Mouse (Mus musculus): ENCODE data around the gene Fosl2.

The Fosl2 gene

DNA sequence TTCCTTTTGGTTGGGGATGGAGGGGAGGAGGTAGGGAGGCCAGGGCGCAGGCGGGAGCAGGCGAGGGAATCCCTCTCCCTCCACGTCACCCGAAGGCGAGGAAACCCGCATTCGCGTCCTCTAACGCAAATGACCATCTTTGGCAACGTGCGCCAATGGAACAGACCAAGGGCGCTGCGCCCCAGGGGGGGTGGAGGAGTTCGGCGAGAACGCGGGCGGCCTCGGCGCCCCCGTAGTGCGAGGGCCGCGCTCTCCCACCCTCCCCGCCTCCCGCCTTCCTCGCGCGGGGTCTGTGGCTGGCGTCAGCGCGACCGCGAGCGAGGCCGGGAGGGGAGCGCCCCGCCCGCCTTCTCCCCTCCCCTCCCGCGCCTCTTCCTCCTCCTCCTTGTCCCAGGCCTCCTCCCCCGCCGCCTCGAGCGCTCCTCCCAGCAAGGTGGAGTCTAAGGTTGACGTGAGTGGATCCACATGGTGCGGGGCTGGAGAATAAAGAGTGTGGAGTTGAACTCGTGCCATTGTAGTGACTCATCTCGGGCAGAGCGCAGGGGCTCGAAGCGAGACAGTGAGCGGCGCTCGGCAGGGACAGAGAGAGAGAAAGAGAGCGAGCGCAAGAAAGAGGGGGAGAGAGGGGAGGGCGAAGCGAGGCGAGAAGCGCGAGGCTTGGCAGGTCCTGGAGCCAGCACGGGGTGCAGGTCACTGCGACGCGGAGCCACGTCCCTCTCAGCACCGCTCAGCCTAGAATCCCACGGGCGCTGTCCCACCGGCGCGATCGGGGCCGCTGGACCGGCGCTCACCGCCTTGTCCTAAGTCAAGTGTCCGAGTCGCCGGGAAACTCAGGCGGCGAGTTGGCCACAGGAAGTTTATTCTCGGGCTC, at the start of gene Fosl2:
TSS of gene Fosl2 (plus strand) at position 466 of the 871 bp plus-strand sequence.
- peak; percentile 90 to 93 for DNase-seq (ENCODE audit: low spot score in 2 of 2)

DNA sequence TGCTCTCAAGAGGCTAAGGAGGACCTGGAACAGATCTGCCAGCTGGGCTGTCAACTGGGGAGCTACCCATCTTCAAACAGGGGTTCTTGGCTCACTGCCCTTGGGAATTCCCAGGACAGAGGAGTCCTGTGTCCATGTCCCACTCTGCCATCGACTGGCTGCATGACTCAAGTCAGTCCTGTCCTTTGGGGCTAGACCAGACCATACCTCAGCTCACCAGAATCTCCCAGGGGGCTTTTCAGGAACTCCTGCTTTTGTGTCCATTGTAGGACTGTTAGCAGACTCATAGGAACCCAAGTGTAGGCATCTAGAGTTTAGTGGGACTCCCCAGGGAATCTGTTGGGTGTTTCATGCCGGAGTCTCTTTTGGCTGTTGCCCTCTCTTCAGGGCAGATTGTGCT, 49.6 kb upstream of the Fosl2 start:
- no peak for DNase-seq (ENCODE audit: low spot score in 2 of 2)

GRCm38 (mm10) chr5:32086526-32087090, 49.0 kb upstream of the Fosl2 start:
- no peak for DNase-seq (ENCODE audit: low spot score in 2 of 2)

DNA sequence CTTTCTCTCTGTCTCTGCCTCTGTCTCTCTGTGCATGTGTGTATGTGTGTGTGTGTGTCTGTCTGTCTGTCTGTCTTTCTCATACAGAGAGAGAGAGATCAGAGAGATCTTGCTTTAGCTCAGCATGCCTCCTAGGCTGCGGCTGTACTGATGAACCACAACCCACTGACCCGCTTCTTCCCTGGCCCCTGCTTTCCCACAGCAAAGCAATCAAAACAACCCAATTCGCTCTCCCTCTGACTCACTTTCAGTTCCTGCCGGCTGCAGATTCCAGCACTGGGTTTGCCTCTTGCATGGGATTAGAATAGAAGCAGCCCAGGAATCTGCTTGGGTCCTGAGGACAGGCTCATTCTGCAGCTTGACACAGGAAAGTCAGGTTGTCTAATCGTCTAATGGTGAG, 46.1 kb upstream of the Fosl2 start:
- no peak for DNase-seq (ENCODE audit: low spot score in 2 of 2)

GRCm38 (mm10) chr5:32092281-32092680, 43.3 kb upstream of the Fosl2 start:
- no peak for DNase-seq (ENCODE audit: low spot score in 2 of 2)

DNA sequence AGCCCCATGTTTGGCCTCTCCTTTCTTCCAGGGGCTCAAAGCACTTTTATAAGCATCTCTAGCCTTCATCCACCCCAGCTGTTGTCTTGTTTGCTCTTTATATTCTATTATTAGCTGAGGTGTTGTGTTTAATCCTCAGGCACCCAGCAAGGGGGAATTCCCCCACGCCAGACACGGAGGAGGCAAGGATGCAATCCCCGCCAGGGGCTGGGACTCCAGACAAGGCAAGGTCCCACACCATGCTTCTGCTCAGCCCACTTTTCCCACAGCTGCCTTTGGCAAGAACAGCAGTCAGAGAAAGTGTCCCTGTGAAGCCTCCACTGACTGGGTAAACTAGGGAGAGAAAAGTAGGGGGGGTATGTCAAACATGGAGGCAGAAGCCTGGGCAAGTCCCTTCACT, 36.9 kb upstream of the Fosl2 start:
- DNase-seq (ENCODE audit: low spot score in 2 of 2) = no peak

GRCm38 (mm10) chr5:32102484-32102883, 33.1 kb upstream of the Fosl2 start:
- peak in 1 of 2 experiments; percentile 25 for DNase-seq (ENCODE audit: low spot score in 2 of 2)

- no peak for DNase-seq (ENCODE audit: low spot score in 2 of 2)
Observed at GRCm38 (mm10) chr5:32102971-32103431, 32.6 kb upstream of the Fosl2 start.

DNA sequence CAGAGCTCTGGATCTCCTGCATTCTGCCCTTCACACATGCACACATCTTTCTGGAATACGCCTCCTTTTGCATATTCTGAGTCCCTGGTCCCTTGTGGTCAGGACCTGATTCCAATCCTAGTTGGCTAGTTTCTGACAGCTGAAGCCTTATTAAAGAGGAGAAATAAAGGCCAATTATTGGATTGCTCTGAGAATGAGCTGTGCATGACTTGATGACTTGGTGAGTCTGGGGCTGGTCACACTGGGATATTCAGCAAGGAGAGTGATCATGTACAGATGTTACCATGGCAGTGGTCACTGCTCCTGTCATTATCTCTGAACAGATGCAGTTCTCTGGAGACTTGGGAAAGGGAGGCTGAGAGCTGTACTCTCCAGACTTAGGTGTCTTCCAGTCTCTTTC, 32.1 kb upstream of the Fosl2 start:
- DNase-seq (ENCODE audit: low spot score in 2 of 2) = no peak

DNA sequence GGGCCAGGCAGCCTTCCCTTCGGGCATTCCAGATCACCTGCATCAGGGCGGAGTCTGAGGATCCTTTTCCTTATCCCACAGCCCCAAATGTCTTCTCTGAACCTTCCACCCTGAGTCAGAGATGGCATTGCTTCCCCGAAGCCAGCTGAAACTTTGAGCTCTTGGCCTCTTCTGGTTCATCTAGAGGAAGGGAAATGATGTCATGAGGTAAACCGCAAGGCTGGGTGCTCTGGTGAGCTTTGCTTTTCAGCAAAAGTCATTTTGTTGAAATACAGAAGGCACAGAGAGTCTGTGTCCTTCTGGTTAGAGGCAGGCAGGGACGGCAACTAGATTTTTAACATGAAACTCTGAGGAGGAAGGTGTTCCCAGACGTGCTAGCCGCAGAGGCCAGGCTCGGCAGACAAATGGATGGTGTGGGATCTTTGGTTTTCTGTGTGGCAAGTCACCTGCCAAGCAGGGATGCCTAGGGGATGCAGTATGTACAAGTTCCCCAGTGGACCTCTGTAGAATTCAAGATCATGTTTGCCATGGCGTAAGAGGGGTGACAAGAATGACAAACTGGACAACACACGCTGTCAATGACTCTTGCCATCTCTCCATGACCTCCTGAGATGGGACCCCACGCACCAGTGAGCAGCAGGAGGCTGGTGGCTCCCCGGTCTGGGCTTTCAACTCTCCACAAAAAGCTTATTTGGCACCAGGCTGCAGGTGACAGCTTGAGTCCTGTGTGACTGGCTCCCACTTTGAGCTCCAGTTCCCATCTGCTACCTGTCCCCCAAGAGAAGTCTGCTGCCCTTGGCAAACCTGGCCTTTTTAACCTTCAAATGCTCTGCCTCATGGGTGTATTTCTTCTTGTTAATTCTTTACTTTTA, 31.2 kb upstream of the Fosl2 start:
- no peak for DNase-seq (ENCODE audit: low spot score in 2 of 2)

DNA sequence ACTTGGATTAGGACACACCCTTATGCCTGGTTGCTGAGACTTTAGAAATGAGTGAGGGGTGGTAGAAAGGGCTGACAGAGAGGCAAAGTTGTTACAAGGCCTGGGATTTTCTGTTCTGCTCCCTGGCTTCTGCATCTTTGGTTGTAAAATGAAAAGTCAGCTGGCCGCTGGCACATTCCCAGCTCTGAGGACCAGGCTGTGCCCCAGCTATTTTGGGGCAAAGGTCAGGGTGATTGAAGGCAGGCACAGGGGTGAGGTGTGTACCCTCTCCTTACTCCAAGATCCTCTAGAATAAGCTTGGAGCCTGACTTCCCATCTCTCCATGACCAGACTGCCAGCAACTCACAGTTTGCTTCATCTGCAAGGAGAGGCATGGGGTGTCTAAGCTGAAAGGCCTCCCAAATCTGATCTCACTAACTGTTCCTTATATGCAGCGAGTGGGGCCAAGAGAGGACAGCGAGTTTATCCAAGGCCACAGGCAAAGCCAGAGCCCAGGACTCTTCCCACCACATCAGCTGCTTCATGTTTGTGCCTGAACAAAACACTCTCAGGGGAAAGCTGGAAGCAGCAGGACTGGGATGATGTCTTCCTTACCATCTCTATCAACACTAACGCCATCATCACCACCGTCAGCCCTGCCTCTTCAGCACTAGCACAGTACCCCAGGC, 29.0 kb upstream of the Fosl2 start:
- no peak for DNase-seq (ENCODE audit: low spot score in 2 of 2)

GRCm38 (mm10) chr5:32110651-32111050, 24.9 kb upstream of the Fosl2 start:
- no peak for DNase-seq (ENCODE audit: low spot score in 2 of 2)

DNA sequence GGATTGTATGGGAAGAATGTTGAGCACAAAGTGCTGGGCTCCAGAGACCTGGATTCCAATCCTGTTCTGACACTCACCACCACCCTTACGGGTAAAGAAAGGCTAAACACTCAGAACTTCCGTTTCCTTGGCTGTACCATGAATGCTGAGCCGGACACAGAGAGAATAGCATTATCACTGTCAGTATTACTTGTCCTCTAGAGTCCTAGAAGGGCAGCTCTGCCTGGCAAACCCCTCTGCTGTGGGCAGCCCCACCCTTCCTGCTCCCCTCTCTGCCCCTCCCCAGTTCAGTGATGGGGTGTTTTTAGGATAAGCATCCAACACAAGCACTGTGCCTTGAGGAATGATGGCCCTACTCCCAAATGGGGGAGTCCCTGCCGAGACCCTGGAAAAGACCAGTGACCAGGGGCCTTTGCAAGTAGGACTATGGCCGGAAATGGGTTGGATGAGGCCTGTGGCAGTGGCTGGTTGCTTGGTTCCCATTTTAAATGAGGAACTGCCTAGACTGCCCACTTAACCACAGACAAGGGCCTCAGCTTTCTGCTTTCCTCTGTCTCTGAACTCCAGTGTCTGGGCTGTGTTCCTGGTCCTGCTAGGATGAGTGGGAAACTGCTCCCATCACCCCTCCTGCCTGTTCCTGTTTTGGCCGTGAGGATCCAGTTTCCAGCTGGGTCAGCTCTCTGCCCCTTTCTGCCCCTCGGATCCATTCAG, 23.2 kb upstream of the Fosl2 start:
- no peak for DNase-seq (ENCODE audit: low spot score in 2 of 2)

DNA sequence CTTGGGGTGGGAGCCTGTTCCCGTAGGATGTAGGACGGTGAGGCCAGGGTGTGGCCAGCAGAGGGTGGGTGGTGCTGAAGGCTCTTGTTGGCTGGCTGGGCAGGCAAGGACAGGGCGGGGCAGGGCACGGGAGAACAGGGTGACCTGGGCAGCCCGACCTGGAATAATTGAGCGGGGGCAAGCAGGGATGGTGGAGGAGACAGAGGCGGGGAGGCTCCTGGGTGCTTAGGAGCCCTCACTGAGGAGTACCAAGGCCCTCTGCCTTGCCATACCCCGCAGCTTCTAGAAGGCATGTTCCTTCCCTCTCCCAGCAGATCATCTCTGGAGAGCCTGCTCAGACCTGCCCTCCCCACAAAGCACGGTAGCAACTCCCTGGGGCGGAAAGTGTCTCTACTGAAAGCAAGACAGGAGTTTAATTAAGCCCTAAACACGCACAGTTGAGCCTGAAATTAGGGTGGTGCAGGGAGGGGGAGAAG, 14.7 kb upstream of the Fosl2 start:
- DNase-seq (ENCODE audit: low spot score in 2 of 2) = no peak

- no peak for DNase-seq (ENCODE audit: low spot score in 2 of 2)
Observed at GRCm38 (mm10) chr5:32121936-32122335, 13.7 kb upstream of the Fosl2 start.

- no peak for DNase-seq (ENCODE audit: low spot score in 2 of 2)
Observed at GRCm38 (mm10) chr5:32122363-32122762, 13.2 kb upstream of the Fosl2 start.

DNA sequence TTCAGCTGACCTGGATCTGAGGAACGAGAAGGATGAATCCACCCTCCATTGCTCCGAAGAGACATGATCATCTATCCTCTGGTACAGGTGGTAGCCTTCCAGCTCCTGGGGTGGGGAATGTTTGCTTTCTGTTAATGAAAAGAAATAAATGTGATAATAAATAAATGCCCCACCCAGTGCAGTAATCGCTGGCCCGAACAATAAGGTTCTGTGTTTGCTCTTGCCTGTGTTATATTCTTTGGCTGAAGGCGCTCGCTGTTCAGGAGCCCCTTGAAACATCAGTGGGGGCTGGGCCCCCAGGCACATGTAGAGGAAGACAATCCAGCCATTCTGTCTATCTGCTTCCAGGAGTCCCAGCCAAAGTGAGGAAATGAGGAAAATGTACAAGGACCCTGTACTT, 10.6 kb upstream of the Fosl2 start:
- DNase-seq (ENCODE audit: low spot score in 2 of 2) = no peak

GRCm38 (mm10) chr5:32127226-32127625, 8.4 kb upstream of the Fosl2 start:
- DNase-seq (ENCODE audit: low spot score in 2 of 2) = no peak

DNA sequence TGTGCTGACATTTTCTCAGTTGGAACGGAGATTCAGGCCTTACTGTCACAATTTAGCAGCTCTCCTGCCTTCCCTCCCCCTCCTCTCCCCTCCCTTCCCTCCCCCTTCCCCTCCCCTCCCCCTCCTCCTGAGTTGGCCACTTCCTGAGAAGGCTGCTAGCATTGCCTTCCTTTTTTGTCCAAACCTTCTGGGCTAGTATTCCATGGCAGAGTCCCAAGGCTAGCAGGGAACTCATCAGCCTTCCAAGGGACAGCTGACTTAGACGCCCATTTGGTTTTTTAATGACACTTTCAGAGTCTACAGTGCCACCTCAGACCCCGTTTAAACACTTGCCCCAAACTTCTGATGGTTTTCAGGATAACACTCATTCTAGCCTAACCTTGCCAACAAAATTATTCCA, 7.7 kb upstream of the Fosl2 start:
- no peak for DNase-seq (ENCODE audit: low spot score in 2 of 2)

DNA sequence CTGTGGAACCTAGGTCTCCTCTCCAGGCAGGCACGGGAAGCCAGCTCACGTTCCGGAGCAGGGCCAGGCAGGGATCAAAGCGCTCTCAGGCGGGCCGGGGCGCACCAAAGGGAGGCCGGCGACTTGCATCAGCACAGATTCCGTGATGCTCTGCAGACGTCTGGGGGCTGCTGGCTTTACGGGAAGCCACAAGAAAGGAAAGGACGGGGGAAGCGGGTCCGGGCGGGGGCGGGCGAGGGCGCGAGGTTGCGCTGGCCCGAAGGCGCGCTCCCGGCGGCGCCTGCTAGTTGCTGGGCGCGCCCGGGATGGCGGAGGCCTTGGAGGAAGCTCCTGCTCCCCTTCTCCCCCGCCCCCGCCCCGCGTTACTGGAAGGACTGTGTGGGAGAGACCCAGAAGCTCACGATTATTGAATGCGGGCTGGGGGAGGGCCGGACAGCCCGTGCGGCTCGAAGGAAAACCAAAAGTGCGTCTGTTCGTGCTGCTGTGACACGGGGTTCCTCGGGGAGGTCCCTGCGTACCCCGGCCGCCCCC, 2.6 kb upstream of the Fosl2 start:
- DNase-seq (ENCODE audit: low spot score in 2 of 2) = peak; percentile 54 to 57

DNA sequence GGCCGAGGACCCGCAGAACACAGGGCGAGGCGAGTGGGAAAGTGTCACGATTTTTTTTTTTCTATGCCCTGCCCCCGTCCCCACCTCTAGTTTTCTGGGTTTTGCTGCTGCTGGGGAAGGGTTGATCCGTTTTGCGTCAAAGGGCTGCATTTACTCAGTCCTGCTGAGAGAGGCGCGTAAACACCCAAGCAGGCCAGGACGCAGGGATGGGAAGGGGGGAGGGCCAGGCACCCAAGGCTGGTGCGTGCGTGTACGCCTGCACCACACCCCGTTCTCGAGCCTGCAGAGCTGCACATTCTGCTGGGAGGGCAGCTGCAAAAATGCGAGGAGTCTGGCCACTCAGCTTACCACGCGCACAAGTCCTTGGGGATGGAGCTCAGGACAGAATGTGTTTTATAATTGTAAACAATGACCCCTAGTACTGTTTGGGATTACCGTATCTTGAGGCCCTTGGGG, 2.0 kb upstream of the Fosl2 start:
- peak; percentile 66 to 75 for DNase-seq (ENCODE audit: low spot score in 2 of 2)

All from frontal cortex, postnatal 10 days (tissue).